Mouse (Mus musculus): Measurements from ENCODE around the gene Yy1.

Yy1 gene

GRCm38 (mm10) chr12:108768196-108768854 is 24.4 kb upstream of the Yy1 start:
- DNase-seq (ENCODE audit: low spot score in 2 of 2): no peak

DNA sequence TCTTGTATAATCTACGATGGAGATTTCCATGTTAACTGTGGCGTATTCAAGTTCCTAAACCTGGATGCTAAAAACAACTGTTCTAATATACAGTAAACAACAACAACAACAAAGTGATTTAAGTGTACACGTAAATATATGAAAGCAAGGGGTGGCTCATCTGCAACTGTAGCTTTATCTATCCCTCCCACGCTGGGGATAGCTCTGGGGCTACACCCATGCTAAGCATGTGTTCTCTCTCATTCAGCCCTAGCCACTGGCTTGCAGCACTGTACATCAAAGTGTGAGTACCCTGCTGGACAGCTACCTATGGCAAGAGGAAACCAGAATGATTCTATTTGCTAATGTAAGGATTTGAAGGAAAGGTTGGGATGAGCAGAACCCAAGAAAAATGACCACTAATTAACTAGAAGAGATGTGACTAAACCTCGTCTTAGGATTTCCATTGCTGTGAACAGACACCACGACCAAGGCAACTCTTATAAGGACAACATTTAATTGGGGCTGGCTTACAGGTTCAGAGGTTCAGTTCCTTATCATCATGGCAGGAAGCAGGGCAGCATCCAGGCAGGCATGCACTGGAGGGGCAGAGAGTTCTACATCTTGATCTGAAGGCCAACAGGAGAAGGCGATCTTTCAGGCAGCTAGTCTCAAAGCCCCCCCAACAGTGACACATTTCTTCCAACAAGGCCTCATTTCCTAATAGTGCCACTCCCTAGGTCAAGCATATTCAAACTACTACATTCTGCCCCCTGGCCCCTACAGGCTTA is 12.5 kb upstream of the Yy1 start:
- peak; percentile 26 to 54 for DNase-seq (ENCODE audit: low spot score in 2 of 2)

GRCm38 (mm10) chr12:108785161-108785560 is 7.6 kb upstream of the Yy1 start:
- no peak for DNase-seq (ENCODE audit: low spot score in 2 of 2)

DNA sequence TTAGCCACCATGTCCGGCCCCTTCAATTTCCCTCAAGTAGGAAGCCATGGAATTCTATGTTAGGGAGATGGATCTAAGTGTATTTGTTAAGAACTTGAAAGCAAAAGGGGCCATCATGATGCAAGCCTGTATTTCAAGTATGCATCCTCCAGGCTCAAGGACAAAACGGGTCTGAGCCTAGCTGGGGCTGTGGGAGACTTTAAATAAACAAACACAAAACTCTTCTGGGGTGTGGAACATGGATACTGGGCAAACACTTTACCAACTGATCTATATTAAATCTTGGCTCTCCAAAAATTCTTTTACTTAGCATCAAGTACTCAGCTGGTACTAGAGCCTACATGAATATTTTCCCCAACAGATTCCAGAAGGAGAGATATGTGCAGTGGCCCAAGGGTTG is 5.4 kb upstream of the Yy1 start:
- DNase-seq (ENCODE audit: low spot score in 2 of 2): no peak

- DNase-seq (ENCODE audit: low spot score in 2 of 2): peak; percentile 73 to 82
Observed at GRCm38 (mm10) chr12:108792152-108792545, 624 bp upstream of the Yy1 start.

GRCm38 (mm10) chr12:108793453-108793941 is 724 bp downstream of the Yy1 start:
- DNase-seq (ENCODE audit: low spot score in 2 of 2): peak; percentile 19 to 22

DNA sequence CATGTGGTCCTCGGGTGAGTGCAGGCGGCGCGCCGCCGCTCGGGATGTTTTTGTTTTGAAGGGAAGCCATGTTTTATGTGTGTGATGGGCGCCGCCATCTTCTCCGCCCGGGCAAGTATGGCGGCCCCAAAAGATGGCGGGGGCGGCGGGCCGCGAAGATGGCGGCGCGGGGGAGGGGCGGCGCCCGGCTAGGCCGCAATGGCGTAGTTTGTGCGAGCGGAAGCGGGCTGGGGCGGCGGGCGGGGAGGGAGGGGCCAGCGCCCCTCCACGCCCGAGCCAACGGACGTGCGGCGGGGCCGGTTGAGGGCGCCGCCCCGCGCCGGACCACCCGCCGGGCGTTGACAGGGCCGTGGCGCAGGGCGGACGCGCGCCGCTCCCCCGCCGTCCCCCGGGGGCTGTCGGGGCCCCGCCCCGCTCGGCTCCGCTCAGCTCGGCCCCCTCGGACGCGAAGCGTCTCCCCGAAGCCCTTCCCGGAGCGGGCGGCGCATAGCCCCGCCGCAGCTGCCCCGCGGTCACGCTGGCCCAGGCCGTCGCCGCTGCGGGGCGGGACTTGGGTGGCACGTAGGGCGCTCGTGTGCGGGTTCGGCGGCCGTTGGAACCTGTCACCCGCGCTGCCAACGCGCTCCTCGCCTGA is 1.4 kb downstream of the Yy1 start:
- DNase-seq (ENCODE audit: low spot score in 2 of 2): peak; percentile 82 to 83

DNA sequence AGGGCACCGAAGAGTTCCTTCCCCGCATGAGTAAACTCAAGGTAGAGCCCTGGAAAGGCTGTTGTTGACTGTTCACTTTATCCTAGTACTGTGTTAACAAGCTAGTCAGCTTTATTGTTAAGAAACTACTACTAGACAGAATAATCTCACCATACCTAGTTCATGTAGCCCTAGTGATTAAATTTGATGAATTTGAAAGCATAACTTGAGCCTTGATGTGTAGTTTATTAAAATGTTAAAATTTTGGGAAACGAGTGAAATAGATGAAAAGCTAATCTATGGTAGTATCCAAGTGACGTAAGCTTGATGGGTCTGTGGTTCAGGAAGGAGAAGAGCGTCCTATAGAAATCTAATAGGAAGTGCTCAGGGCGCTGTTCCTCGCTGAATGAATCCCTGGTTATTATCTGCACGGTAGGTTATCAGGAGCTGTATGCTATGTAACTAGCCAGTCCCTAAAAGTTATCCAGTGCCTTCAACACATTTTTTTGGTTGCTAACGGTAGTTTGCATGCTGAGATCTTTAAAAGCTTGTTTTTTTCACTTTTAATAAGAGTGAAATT is 2.3 kb downstream of the Yy1 start:
- DNase-seq (ENCODE audit: low spot score in 2 of 2): no peak

DNA sequence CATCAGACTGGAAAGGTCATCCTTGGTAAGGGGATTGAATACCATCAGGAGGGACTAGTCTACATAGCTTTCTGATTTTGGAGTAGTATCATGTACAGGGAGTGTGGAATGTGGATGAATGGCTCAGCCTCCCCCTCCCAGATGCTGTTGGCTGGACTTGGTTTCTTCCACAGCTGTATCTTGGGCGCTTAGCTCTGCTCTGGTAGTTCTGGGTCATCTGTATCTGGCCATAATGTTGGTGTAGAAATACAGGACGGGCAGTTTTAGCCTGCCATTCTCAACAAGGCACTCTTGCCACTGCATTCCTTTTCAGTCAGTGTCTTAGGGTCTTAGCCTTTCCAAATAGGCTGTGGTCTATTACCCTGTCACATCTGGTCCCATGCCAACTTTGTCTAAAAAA is 8.8 kb downstream of the Yy1 start:
- no peak for DNase-seq (ENCODE audit: low spot score in 2 of 2)

DNA sequence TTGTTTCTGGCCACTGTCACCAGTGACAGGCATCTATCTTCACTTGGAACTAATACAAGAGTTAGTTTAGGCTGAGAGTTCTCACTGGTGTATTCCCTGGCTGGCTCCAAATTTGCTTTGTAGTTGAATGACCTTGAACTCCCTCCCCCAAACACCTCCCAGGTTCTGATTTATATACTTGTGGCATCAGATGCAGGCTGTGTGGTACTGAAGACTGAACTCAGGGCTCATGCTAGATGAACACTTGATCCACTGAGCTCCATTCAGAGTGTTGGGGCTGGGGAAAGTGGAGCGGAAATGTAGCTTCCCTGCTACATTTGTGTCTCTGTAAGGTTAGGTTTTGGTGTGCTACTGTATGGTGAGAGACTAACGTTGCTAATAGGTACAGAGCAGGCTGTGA is 11.6 kb downstream of the Yy1 start:
- no peak for DNase-seq (ENCODE audit: low spot score in 2 of 2)

- no peak for DNase-seq (ENCODE audit: low spot score in 2 of 2)
Observed at GRCm38 (mm10) chr12:108808465-108808864, 15.7 kb downstream of the Yy1 start.

DNA sequence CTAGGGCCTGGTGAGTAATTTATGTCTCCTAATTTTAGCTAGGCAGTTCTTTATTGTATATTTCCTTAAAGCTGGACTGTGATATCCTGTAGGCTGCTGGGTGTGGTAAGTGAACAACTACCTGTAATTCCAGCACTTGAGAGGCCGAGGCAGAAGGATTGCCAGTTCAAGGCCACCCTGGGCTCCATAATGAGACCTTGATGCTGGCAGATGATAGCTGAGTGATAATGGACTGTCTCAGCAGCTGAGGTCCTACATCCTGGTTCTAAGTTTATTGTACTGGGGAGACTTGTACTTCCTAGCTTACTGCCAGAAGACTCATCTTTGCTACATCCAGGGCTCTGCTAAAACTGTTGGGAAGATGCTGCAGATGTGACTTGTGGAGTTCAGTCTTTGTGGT is 17.0 kb downstream of the Yy1 start:
- DNase-seq (ENCODE audit: low spot score in 2 of 2): no peak

- DNase-seq (ENCODE audit: low spot score in 2 of 2): no peak
Observed at GRCm38 (mm10) chr12:108810309-108810708, 17.5 kb downstream of the Yy1 start.

DNA sequence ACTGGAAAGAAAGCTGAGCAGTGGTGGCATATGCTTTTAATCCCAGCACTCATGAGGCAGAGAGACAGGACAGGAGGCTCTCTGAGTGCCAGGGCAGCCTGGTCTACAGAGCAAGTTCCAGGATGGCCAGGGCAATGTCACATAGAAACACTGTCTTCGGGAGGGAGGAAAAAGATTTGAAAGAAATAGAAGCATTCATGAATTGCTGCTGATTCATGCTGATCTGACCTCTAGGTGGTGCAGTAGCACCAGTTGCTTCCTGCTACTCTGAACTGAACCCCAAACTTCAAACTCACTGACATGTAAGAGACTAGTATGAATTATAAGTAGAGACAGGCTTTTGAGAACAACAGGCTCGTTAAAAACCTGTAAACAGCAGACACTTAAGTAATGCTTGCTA is 18.4 kb downstream of the Yy1 start:
- DNase-seq (ENCODE audit: low spot score in 2 of 2): peak; percentile 26 to 37

DNA sequence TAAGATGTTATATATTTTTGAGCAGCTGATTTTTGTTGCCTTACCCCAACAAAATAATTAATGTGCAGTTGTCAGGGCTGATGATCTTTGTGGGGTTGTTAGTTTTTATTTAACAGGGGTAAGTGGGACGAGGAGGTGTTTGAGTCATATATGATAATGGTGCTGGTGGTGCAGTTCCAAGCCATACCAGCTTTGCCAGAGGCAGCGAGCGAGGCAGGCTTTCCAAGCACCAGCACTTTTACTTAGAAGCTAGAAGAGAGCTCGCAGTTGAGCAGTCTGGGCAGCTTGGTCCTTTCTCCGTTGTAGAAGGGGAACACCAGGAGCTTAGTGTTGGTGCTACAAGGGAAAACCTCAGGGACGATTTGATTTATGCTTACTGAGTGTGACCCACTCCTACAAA is 19.7 kb downstream of the Yy1 start:
- no peak for DNase-seq (ENCODE audit: low spot score in 2 of 2)

- DNase-seq (ENCODE audit: low spot score in 2 of 2): no peak
Observed at GRCm38 (mm10) chr12:108814470-108814869, 21.7 kb downstream of the Yy1 start.

- DNase-seq (ENCODE audit: low spot score in 2 of 2): no peak
Observed at GRCm38 (mm10) chr12:108816569-108816968, 23.8 kb downstream of the Yy1 start.

- no peak for DNase-seq (ENCODE audit: low spot score in 2 of 2)
Observed at GRCm38 (mm10) chr12:108820461-108820860, 27.7 kb downstream of the Yy1 start.

DNA sequence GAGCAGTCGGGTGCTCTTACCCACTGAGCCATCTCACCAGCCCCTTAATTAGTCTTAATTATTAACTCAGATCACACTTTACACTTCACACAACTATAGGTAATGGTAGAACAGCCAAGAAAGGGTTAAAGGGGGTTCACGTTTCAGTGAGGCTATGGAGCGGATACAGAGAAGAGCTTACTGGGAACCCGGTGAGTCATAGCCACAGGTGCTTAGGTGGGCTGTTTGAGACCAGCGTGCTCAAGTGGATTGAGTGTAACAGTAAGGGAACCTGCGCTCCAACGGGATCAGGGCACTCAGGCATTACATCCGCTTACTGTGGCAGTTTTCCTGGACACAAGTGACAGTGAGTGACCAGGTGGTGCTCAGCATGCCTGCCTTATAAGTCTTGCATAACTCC is 30.3 kb downstream of the Yy1 start:
- no peak for DNase-seq (ENCODE audit: low spot score in 2 of 2)

DNA sequence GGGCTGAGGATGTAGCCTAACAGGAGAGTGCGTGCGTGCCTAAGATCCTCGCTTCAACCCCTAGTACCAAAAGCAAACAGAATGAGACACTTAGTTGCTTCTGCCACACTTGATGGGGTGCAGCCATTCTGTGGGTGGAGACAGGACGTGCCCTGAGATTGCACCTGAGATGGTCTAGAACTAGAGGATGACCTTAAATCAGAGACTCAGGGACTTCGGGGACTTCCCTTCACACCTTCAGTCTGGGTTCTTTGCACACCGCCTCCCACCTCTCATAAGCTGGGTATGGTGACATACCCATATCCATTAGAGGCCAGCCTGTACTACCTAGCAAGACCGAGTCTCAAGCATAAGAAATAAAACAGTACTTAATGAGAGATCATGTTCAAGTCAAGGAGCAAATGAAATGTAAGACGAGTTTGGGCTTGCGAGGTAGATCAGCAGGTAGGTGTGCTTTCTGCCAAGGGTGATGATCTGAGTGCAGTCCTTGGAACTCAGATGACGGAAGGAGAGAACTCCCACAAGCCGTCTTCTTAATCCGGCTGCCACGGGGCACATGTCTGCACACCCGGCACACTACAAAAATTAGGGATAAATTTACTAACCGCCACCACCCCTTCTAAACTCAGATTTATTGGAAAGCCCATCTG is 31.6 kb downstream of the Yy1 start:
- DNase-seq (ENCODE audit: low spot score in 2 of 2): no peak

- DNase-seq (ENCODE audit: low spot score in 2 of 2): no peak
Observed at GRCm38 (mm10) chr12:108825561-108826224, 32.9 kb downstream of the Yy1 start.
